Mouse (Mus musculus): Measurements from ENCODE around the gene Pgghg.
"Not testable (repeated sequence)": the region's sequence is repeated elsewhere in the genome, so short reads cannot be mapped to it uniquely, and the experiment has no call there.

- TF ChIP-seq POLR2A (IDR thresholded peaks at IDR 0.05; ENCODE audit: insufficient read depth, low read length); CTCF (IDR thresholded peaks at IDR 0.05; ENCODE audit: low read depth, low read length); EP300 (IDR thresholded peaks at IDR 0.05; ENCODE audit: insufficient read depth, low read depth, low read length): not testable (repeated sequence)
Observed at GRCm38 (mm10) chr7:140968710-140969109, 27.5 kb downstream of the Pgghg start.

All from ES-Bruce4 (cell line).